Mouse (Mus musculus): ENCODE data around the gene H2-K1. TPM values are rescaled to one million over a fixed set of nuclear protein-coding genes. Genes with fewer than 3 reads are reported as not detected.

Gene H2-K1
- polyA plus RNA-seq, 1 experiment from 2014 or later, result 130 TPM

DNA sequence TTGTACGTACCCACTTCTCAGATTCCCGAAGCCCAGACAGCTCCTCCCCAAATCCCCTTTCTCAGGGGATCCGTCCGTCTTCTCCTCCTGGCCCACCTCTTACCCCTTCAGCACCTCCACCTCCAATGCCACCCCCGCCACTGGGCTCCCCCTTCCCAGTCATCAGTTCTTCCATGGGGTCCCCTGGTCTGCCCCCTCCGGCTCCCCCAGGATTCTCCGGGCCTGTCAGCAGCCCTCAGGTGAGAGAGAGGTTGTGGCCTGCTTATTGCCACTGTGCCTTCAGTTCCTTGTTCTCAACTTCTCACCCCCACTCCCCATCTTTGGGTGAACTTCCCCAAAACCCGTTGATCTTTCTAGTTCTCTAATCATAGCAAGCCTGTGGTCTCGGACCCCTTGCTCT lies 32.7 kb upstream of the H2-K1 start:
- H3K27me3 ChIP-seq (ENCODE audit: control insufficient read depth, insufficient read depth, low read length), result no peaks in the 10 kb centered on the region
- H3K4me1 ChIP-seq (replicated peaks; ENCODE audit: control insufficient read depth, insufficient read depth), result peaks cover 3% of the 10 kb centered on the region
- H3K4me2 ChIP-seq (replicated peaks; ENCODE audit: low read depth), result peak overlapping the region; percentile 93
- TF ChIP-seq EP300 (optimal IDR thresholded peaks at IDR 0.05), result no peak
- no peak for TF ChIP-seq CTCF (IDR thresholded peaks at IDR 0.05; ENCODE audit: low read depth)
- 43% methylated on average over 9 of the region's 9 CpGs for WGBS
- DNase-seq (ENCODE audit: low spot score) (no peak), ATAC-seq (ENCODE audit: low FRiP score, low TSS enrichment) (no peak)
- no peaks in the 10 kb centered on the region for H3K9me3 ChIP-seq (ENCODE audit: control insufficient read depth, low read length)
- H3K9ac ChIP-seq (ENCODE audit: low read length), result peak overlapping the region; percentile 96
- peaks cover 31% of the 10 kb centered on the region for H3K36me3 ChIP-seq (ENCODE audit: control insufficient read depth, insufficient read depth, low read length)
- H3K4me3 ChIP-seq (ENCODE audit: low read depth, low read length), result peak overlapping the region; percentile 86
- H3K27ac ChIP-seq (replicated peaks), result peak overlapping the region; percentile 98

DNA sequence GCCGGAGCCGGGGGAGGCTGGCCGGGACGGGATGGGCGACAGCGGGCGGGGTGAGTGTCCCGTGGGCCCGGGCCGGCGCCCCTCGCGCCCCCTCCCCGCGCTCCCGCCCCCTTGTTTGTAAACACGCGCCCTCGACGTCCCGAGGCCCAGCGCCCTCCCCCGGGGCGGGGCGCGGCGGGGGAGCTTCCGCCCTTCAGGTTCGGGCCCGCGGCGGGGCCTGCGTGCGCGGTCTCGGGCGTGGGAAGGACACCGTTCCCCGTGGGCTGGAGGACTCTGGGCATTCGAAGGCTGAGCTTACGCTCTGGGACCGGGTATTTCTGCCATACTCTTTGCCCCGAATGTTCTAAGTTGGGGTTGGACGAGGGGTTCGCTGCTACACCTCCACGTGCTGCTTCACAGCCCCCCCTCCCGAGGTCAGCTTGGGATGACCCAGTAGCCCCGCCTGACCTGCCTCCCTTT lies 32.1 kb upstream of the H2-K1 start:
- Histone ChIP-seq H3K9me3 (ENCODE audit: control insufficient read depth, low read length) (no peaks in the 10 kb centered on the region), H3K36me3 (ENCODE audit: control insufficient read depth, insufficient read depth, low read length) (peaks cover 25% of the 10 kb centered on the region), H3K4me1 (replicated peaks; ENCODE audit: control insufficient read depth, insufficient read depth) (peaks cover 5% of the 10 kb centered on the region), H3K4me2 (replicated peaks; ENCODE audit: low read depth) (peak overlapping the region; percentile 93), H3K27ac (replicated peaks) (peak overlapping the region; percentile 98), H3K9ac (ENCODE audit: low read length) (peak overlapping the region; percentile 96), H3K4me3 (ENCODE audit: low read depth, low read length) (peak overlapping the region; percentile 86), H3K27me3 (ENCODE audit: control insufficient read depth, insufficient read depth, low read length) (no peaks in the 10 kb centered on the region)
- TF ChIP-seq EP300 (optimal IDR thresholded peaks at IDR 0.05), result no peak
- no peak for TF ChIP-seq CTCF (IDR thresholded peaks at IDR 0.05; ENCODE audit: low read depth)
- 1% methylated on average over 37 of the region's 48 CpGs for WGBS
- DNase-seq (ENCODE audit: low spot score), result no peak
- ATAC-seq (ENCODE audit: low FRiP score, low TSS enrichment), result peak; percentile 11; the same call in 1 of the 2 replicates

DNA sequence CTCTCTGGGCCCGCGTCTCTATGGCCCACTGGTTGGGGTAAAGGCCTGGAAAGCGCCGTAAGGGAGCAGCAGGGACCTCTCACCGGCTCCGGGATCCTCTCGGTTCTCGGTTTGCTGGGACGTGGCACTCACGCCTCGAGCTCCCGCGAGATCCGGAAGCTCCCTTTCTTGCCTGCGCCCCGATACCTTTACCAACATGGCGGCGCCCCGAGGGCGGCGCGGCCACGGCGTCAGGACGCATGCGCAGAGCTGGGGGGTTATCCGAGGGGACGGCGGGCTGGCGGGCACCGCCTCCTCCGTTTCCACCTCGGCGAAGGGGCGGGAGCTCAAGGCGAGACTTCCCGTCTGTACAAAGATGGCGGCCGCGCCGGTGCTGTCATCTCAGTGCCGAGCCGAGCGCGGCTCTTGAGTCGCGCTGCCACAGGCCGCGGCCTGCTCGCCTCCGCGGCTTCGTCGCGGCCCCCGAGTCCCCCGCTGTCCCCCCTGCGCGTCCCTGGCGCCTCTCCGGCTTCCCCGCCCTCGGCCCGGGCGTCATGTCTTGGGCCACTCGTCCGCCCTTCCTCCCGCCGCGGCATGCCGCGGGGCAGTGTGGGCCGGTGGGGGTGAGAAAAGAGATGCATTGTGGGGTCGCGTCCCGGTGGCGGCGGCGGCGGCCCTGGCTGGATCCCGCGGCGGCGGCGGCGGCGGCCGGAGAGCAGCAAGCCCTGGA lies 31.5 kb upstream of the H2-K1 start, which contains the start of the genes Slc39a7 and Rxrb:
Gene Slc39a7 (minus strand): TSS at position 218 of the 709 bp plus-strand sequence.
Gene Rxrb (plus strand): TSS at position 348 of the 709 bp plus-strand sequence.
- ATAC-seq (ENCODE audit: low FRiP score, low TSS enrichment) (peak; percentile 81), DNase-seq (ENCODE audit: low spot score) (peak; percentile 99)
- peaks cover 24% of the 10 kb centered on the region for H3K36me3 ChIP-seq (ENCODE audit: control insufficient read depth, insufficient read depth, low read length)
- no peaks in the 10 kb centered on the region for H3K27me3 ChIP-seq (ENCODE audit: control insufficient read depth, insufficient read depth, low read length)
- H3K9me3 ChIP-seq (ENCODE audit: control insufficient read depth, low read length), result no peaks in the 10 kb centered on the region
- H3K4me1 ChIP-seq (replicated peaks; ENCODE audit: control insufficient read depth, insufficient read depth), result peaks cover 7% of the 10 kb centered on the region
- peak within 1 kb of the TSS; percentile 93 for H3K4me2 ChIP-seq (replicated peaks; ENCODE audit: low read depth)
- TF ChIP-seq CTCF (IDR thresholded peaks at IDR 0.05; ENCODE audit: low read depth) (no peak), EP300 (optimal IDR thresholded peaks at IDR 0.05) (peak; percentile 96)
- H3K27ac ChIP-seq (replicated peaks), result peak within 1 kb of the TSS; percentile 98
- peak within 1 kb of the TSS; percentile 86 for H3K4me3 ChIP-seq (ENCODE audit: low read depth, low read length)
- peak within 1 kb of the TSS; percentile 96 for H3K9ac ChIP-seq (ENCODE audit: low read length)
- WGBS, result under 1% methylated on average over 52 of the region's 88 CpGs

DNA sequence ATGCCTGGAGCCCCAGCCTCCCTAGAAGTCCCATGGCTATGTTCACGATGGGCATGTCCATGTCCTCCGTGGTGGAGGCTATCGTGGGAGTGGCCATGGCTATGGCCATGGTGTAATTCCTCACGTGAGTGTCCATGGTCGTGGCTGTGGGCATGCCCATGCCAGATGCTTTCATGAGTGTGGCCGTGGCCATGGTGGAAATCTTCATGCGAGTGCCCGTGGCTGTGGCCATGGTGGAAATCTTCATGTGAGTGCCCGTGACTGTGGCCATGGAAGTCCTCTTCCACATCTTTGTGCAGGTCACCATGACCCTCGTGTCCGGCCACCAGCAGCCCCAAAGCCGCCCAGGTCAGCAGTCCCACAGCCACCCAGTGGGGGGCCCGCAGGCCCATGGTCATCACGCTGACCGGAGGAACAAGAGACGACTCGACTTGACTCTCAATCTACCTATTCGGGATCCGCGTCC lies 30.7 kb upstream of the H2-K1 start:
- Histone ChIP-seq H3K4me1 (replicated peaks; ENCODE audit: control insufficient read depth, insufficient read depth) (peaks cover 7% of the 10 kb centered on the region), H3K9ac (ENCODE audit: low read length) (peak overlapping the region; percentile 96), H3K4me3 (ENCODE audit: low read depth, low read length) (peak overlapping the region; percentile 86), H3K27ac (replicated peaks) (peak overlapping the region; percentile 98), H3K27me3 (ENCODE audit: control insufficient read depth, insufficient read depth, low read length) (no peaks in the 10 kb centered on the region), H3K4me2 (replicated peaks; ENCODE audit: low read depth) (peak overlapping the region; percentile 93), H3K9me3 (ENCODE audit: control insufficient read depth, low read length) (no peaks in the 10 kb centered on the region), H3K36me3 (ENCODE audit: control insufficient read depth, insufficient read depth, low read length) (peaks cover 17% of the 10 kb centered on the region)
- ATAC-seq (ENCODE audit: low FRiP score, low TSS enrichment), result no peak
- WGBS, result 2% methylated on average over 20 of the region's 20 CpGs
- peak; percentile 31 for DNase-seq (ENCODE audit: low spot score)
- TF ChIP-seq CTCF (IDR thresholded peaks at IDR 0.05; ENCODE audit: low read depth) (peak; percentile 20; the same call in 1 of the 2 replicates), EP300 (optimal IDR thresholded peaks at IDR 0.05) (no peak)

DNA sequence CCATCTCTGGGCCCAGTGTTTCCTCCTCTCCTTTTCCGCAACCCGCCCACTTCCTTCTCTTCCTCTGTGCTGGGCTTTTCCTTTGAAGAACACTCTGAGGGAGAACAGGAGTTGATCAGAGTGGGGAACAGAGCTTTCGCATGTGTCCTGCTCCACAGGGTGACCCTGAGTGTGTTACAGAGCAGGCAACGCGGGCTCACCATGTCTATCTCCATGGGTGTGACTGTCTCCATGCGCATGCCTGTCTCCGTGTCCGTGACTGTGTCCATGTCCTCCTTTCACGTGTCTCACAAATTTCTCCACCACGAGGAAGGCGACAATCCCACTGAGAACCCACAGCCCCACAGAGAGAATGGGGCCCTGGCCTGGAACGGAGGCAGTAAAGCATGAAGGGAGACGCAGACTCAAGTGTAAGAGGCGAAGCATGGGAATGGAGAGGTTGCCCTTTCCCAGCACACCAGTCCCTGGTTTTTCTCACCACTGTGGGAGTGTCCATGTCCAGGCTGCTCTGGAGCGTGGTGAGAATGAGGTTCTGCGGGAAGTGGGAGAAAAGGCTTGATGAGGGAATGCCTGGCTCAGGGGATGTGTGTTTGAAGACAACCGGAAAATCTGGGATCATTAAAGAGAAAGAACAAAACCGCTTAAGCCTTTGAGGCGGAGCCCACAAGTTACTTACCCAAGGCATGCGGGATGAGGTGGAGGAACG lies 29.9 kb upstream of the H2-K1 start:
- TF ChIP-seq CTCF (IDR thresholded peaks at IDR 0.05; ENCODE audit: low read depth), result no peak
- no peak for TF ChIP-seq EP300 (optimal IDR thresholded peaks at IDR 0.05)
- peak overlapping the region; percentile 96 for H3K9ac ChIP-seq (ENCODE audit: low read length)
- DNase-seq (ENCODE audit: low spot score) (no peak), ATAC-seq (ENCODE audit: low FRiP score, low TSS enrichment) (no peak)
- H3K4me2 ChIP-seq (replicated peaks; ENCODE audit: low read depth), result peak overlapping the region; percentile 93
- H3K9me3 ChIP-seq (ENCODE audit: control insufficient read depth, low read length), result no peaks in the 10 kb centered on the region
- WGBS, result 65% methylated on average over 21 of the region's 21 CpGs
- H3K4me3 ChIP-seq (ENCODE audit: low read depth, low read length), result peak overlapping the region; percentile 86
- peak overlapping the region; percentile 98; the same call in 1 of the 2 replicates for H3K27ac ChIP-seq (replicated peaks)
- peaks cover 7% of the 10 kb centered on the region for H3K4me1 ChIP-seq (replicated peaks; ENCODE audit: control insufficient read depth, insufficient read depth)
- no peaks in the 10 kb centered on the region for H3K27me3 ChIP-seq (ENCODE audit: control insufficient read depth, insufficient read depth, low read length)
- H3K36me3 ChIP-seq (ENCODE audit: control insufficient read depth, insufficient read depth, low read length), result peaks cover 17% of the 10 kb centered on the region
